Mouse (Mus musculus) CD8-positive naive resting alpha-beta T cell, adult 57 days (primary cell): ENCODE results near the gene Serpinb8. TPM values are rescaled to one million over a fixed set of nuclear protein-coding genes. Genes with fewer than 3 reads are reported as not detected.

Experiments
- total RNA-seq: library from RNA; stranded (reverse); gene quantifications from one replicate; pipeline ENCODE4 v1.2.4, GENCODE M21; 2023

Serpinb8 gene
- not detected for total RNA-seq

DNA sequence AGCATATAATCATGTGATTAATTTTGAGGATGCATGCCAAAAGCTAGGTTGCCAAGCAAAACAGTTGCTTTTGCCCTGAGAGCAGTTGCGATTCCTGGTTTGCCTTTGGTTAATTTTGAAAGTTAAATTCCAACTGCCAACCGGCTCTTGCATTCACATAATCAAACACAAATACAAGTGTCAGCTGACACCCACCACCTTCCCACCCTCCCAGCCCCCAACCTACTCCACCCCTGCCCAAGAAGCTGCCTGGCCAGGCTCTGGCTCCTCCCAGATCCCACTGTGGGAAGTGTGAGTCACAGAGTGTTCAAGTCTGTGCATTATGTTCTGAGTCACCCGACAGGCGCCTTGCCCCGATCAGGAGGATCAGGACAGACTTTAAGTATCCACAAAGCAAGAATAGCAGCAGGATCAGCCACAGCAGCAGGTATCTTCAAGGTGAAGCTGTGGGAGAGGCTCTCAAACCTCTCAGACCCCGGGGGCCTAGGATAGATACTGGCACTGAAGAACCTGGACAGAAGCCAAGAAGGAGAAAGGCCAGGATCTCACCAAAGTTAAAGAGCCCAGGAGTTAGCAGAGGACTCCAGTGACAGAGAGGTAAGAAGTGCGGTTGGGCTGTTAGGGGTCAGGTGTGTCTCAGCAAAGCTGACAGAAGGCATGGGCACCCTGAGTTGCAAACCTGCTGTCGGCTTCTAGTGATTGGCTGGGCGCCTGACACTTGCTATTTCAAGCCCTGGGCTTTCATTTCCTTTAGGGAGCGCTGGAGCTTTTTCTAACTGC, at the start of gene Serpinb8:
Gene Serpinb8 (plus strand): TSS at position 316 of the 780 bp plus-strand sequence.

Other genes with a start within 250 kb of the Serpinb8 start
- not detected for gene Serpinb11, start 228.8 kb upstream of the Serpinb8 start, total RNA-seq
- gene Serpinb7, start 190.4 kb upstream of the Serpinb8 start, total RNA-seq: not detected
- gene Serpinb2, start 78.6 kb upstream of the Serpinb8 start, total RNA-seq: not detected